Mouse (Mus musculus): ENCODE measurements around the gene Rbm19.

Rbm19 gene

DNA sequence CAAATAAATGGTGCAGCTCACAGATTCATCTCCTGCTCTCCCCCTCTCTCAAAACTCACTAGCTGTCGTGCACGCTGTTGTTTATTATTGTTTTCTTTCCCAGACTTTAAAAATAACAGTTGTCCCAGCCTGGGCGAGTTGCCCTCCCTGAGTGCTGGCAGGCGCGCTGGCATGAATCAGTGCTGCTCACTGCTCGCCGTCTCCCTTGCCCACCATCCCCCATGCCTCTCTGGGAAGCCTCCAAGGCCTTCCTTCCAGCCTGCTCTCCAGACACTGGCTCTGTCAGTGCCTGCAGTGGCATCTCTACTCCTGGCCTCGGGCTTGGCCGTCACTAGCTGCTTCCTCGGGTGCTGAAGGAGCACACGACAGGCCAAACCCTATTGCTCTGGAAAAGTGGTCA is 48.2 kb downstream of the Rbm19 start:
- peak in 1 of 2 experiments; percentile 74 for DNase-seq (ENCODE audit: low spot score in 2 of 2)

DNA sequence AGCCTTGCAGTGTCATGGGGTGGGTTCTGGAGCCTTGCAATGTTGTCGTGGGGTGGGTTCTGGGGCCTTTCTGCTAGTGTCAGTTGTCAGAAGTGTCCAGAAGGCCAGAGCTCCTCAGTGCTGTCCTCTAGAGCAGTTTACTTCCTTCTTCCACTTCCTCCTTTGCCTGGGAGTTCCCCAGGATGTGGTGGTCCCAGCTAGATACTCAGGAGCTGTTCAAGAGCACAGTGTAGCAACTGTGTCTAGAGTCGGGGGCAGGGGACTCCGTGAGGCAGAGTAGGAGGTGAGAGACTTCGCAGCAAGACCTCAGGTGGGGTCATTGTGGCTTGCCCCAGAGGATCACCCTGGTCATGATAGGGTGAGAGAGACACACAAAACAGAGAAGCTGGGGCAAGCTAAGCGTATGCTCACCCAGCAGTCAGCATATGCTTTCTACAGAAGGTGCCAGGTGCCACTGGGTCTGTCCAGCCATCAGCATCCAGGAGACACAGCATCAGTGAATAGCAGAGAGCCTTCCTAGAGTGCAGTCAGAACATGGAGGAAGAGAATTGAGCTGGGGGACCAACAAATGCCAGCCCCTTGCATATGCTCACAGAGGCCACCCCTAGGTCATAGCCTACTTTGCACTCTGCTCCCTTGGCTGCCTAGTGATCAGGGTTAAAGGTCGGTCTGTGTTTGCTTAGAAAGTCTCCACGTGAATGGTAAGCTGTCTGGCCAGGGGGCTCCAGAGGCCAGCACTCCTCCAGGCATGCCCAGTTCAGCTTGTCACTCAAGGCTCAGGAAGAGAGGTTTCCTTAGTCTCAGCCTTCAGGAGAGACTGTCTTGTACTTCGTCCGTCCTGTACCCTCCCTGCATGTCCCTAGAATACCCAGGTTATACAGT is 49.0 kb downstream of the Rbm19 start:
- no peak for DNase-seq (ENCODE audit: low spot score in 2 of 2)

DNA sequence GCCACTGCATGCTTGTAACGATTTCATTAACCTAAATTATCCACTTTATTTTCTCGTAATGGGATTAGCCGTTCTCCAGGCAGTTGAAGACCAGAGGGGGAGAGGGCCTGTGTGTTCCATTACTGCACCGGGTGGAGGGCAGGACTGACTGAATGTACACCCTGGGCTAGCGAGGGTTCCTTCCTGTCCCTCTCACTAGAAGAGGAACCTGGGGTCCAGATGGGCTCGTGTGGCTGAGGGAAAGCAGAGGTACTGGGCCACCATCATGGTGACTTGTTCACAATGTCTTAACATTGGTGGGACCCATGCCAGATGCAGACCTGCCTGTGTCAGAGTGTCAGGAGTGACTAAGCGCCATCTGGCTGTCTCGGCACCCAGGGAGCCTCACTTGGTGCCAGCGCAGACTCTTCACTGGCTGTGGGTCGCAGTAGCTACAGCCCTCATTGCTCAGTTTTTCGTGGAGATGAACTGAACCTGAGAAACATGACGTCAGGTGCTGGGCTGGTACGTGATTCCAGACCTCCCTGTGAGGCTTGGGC is 51.6 kb downstream of the Rbm19 start:
- DNase-seq (ENCODE audit: low spot score in 2 of 2), result no peak

DNA sequence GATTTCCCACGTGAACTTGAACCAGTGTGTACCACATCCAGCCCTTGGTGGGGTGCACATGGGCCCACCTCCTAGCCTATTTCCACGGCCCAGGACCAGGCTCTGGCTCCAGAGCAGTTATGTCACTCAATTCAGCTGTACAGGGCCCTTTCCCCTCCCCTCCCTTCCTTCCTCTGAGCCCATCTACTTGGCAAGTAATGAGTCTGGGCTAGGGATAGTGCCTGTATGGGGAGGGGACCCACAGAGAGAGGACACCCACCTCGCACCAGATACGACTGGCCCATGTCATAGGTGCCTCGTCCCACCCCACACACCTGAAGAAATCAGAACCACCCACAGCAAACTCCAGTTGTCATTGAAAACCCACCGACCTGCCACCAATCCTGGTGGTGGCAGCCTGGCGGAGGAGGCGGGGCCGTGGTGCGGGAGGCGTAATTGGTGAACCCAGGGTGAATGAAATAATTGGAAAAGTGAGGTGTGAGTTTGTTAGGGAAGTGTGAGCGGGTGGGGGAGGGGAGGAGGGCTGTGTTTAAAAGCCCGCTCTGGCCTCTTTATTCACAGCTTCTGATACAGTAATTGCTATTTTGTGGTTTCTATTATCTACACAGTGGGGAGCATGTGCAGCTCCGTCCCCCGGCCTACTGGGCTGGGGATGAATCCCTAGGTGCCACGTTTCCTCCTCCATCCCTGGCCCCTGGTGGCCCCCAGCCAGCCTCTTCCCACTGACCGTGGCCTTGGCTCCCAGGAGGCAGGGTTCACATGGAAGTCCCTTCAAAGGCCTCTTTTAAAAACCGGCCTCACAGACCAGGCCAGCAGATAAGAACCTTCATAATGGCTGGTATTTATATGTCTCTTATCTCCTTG is 55.8 kb downstream of the Rbm19 start:
- no peak for DNase-seq (ENCODE audit: low spot score in 2 of 2)

DNA sequence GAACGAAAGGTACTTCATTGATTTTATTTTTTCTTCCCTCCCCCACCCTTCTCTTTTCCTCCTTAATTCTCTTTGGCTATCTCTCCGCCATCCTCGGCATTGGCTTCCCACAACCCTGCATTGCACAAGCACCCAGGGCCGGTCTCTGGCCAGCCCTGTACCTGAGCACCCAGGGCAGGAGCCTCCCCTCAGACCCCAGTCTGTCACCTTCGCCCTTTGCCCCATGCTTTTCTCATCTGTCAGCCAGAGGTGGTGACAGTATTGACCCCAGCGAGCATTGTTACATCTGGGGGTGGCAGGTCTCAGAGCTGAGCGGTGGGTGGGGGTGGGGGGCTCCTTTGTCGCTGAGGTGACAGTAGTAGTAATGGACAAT is 56.5 kb downstream of the Rbm19 start:
- no peak for DNase-seq (ENCODE audit: low spot score in 2 of 2)

DNA sequence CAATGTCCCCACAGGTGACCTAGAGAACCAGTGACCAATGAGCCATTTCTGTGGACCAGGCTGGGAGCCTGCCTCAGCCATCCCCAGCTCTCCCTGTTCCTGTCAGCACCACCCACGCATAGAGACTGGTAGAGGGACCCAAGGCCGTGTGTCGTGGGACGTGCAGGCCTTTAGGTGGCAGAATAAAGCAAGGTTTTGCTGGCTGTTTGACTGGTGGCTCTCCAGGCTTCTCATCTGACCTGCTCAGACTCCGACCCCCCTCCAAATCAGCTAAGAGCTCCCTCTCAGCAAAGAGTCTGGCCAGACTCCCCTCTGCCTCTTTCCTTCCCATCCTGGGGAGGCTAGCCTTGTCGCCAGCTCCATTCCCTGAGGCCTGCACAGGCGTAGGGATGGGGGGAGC is 58.1 kb downstream of the Rbm19 start:
- peak in 1 of 2 experiments; percentile 50 for DNase-seq (ENCODE audit: low spot score in 2 of 2)

DNA sequence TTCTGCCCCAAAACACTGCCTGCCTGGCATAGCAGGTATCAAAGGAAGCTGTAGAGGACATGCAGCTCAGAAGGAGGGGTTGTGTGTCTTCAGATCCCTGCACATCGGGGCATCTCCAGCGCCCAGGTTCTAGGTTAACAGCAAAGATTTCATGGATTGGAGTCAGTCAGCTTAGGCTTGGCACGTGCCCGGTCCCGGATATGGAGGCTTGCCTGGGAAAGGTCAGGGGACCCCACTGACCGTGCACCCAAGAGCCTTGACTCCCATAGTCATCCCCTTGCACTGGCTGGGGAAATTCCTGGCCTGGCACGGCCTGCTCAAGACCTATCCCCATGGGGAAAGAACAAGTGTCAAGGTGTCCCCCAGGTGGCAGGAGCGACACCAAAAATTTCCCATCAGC is 59.0 kb downstream of the Rbm19 start:
- DNase-seq (ENCODE audit: low spot score in 2 of 2), result no peak

DNA sequence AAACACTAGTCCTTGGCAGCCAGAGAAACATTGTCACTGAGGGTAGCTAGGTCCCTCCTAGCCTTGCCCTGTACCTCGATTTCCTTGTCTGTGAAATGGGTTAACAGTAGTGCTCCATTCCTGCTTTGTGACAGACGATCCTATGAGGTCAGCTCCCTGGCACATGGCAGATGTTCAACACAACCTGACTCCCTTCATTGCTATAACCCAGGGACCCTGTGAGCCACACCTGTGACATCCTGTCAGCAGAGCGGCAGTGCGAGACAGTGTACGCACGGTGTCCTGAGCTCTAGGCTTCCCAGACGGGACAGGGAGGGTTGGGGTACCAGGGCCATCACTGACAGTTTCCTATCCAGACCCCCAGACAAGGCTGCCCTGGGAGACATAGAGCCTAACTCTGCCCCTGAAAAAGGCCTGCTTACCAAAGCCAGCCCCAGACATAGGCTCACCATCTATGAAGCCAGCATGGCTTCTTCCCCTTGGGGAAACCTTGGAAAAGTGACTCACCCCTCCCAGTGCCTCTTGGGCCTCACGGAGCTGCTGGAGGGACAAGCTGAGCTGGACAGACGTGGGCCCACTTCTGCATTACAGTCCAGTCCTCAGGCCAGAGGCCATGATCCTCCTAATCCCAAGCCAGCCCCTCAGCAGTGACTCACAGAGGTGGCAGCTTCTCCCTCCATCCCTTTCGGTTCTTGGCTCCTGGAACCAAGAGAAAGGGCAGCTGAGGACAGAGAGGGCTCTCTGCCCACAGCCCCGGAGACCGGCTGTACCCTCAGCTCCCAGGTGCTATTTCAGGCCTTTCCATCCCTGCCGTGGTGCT is 60.2 kb downstream of the Rbm19 start:
- DNase-seq (ENCODE audit: low spot score in 2 of 2), result no peak

DNA sequence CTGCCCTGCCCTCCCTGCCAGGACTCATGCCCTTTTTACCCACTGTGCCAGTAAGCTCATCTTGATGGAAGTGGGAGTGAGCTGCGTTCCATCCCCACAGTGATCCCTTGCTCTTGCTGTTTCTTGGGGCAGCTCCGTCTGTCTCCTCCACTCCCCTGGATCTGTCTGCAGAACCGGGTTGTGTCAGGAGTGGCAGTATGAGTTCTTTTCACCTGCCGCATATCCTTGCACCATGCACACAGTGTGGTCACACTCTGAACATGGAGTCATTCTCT is 60.7 kb downstream of the Rbm19 start:
- no peak for DNase-seq (ENCODE audit: low spot score in 2 of 2)

DNA sequence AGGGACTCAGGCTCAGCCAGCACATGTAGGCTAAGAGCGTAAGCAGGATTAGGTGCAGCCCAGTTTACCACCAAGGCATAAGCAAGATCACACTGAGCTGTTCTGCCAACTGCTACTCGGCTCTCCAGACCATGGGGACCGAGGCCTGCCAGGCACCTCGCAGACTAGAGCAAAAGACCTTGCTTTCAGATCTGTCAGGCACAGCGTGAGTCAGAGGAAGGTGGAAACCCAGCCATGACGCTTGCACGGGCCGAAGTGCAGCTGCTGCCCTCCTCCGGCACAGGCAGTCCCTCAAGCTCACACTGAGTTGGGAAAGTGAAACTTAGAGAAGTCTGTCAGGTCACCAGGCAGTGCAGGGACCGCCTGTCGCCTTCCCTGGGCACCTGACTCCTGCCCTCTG is 63.8 kb downstream of the Rbm19 start:
- no peak for DNase-seq (ENCODE audit: low spot score in 2 of 2)

DNA sequence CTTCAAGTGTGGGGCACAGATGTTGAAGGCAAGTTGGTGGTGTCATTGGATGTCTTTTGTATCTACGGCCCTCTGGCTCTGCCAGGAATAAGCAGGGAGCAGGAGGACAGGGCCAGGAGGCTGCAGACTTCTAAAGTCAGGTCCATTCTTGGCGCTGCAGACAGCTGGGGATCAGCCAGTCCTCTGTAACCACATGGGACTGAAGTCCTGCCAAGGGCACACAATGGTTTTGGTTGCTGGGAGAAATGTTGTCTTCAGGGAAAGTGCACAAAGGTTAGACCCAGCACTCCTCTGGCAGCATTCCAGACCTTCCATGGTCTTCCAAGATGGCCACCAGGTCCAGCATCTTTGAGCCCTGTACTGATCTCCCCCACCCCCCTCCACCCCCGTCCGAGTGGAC is 65.1 kb downstream of the Rbm19 start:
- no peak for DNase-seq (ENCODE audit: low spot score in 2 of 2)

DNA sequence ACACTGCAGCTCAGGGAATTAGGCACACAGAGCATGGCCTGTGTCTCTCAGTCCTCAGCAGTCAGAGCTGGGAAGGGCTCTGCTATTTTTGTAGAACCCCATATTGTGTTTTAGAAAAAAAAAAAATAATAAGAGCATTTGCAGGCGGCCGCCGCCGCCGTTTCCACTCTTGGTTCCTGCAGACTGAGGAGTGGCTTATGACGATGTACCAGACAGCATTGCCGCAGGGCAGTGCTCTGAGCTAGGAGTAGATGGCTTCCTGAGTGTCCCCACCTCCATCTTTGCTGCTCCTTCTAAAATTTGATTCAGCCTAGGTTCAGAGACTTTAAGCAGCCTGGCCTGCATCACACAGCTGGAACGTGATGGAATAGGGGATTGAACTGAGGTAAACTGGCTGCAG is 67.1 kb downstream of the Rbm19 start:
- peak in 1 of 2 experiments; percentile 29 for DNase-seq (ENCODE audit: low spot score in 2 of 2)

DNA sequence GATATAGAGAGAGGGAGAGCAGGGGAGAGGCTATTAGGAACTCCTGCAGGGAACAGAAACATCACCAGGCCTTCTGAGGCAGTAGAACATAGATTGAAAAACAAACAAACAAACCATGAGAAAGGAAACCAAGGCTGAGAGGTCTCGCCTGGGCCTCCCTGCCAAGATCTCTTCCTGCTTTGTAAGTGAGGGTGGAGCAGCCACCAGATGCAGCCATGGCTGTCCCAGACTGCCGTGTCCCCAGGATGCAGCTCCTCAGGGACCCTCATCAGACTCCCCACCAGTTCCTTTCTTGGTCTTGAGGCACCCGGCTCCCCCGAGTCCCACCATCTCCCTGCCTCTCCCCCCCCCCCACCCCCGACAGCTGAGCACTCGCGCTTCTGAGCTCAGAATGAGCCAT is 67.5 kb downstream of the Rbm19 start:
- DNase-seq (ENCODE audit: low spot score in 2 of 2), result no peak

DNA sequence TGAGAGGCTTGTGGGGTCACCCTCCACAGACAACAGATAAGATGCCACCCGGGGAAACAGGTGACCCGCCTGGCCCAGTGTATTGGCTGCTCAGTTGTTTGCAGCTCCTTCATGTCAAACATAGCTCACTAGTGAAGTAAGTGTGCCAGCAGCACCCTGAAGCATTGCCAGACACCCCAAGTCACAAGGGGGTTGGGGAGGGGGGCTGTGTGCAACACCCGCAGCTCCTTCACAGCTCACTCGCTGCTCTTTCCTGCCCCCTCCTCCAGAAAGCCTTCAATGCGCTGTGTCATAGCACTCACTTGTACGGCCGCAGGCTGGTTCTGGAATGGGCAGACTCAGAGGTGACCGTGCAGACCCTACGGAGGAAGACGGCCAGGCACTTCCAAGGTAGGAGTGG is 69.7 kb downstream of the Rbm19 start:
- DNase-seq (ENCODE audit: low spot score in 2 of 2), result no peak

DNA sequence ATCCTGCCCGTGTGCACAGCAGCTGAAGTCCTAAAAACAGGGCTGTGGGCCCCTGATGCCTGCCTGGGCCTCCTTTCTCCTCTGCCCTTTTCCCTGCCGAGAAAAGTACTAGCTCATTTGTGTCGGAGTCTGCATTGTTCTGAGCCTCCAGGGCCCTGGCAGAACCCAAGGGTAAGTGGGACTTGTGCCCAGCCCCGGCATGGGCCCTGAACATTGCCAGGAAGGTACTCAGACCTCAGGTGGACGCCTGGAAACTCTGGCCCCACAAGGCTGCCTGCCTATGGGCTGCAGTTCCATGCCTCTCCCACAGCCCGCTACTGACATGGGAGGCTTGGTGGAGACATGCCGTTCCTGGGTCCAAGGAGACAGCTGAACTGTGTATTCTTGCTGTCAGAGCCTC is 72.3 kb downstream of the Rbm19 start:
- DNase-seq (ENCODE audit: low spot score in 2 of 2), result no peak

DNA sequence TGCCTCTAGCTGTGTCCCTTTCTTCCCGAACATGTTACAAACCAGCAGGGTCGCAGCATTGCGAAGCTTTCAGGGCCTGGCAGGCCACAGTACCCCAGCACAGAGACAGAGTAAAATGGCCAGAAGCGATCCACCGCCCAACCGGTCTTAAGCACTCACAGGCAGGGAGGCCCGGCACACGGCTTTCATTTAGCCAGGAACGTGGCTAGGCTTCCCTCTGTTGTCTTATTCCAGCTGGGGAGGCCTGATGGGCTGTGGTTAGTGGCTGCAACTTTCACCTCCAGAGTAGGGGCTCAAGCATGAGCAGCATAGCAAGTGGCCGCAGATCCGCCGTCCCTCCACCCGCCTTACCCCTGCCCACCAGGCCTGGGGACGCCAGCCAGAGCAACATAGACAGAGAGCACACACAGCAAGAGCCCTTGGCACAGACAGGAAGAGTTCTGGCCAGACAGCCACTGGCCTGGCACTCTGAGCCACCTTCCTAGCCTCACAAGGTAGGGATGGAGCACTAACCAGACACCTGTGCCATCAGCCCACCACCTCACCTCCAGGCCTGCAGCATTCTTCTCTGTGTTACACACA is 73.8 kb downstream of the Rbm19 start:
- no peak for DNase-seq (ENCODE audit: low spot score in 2 of 2)

DNA sequence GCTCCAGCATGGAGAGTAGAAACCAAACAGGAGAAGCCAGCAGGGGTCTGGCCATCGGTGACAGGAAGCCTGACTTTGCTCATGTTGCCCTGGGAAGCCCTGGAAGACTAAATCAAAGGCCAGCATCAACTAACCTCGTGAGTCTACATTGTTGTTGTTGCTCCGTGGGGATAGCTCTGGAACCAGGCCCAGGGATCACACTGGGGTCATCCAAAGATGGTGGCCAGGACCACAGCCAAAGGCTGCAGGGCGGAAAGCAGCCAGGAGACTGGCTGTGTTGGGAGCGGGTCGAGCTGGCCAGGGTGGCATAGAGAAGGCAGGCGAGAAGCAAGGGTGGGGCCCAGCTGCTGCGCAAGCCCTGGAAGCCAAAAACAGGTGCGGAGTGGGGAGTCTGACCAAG is 75.4 kb downstream of the Rbm19 start:
- no peak for DNase-seq (ENCODE audit: low spot score in 2 of 2)

DNA sequence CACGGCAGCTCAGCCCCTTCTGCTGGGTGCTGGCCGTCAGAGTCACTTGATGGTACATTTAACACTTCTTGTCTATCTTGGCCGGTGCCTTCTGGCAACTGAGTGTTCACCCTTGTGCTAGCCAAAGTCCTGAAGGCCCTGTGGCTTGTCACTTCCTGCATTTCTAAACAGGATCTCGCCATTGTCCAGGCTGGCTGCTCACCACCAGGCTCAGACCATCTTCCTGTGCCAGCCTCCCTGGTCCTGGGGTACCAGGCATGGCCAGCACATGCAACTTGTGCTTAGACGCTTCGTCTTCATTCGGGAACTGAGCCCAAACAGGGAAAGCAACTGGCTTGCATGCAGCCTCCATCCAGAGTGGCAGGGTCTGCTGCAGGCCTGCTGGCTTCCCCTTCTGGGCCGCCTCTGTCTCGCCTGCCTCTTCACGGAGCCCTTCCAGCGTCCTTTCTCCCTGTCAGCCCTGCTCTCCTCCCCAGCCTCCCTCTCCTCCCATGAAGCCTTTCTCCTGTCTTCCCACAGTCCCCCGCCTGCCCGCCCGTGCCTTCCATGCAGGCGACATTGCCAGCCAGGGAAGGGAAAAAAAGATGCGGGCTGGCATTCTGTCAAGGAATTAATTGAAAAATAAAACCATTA is 78.2 kb downstream of the Rbm19 start:
- peak in 1 of 2 experiments; percentile 32 for DNase-seq (ENCODE audit: low spot score in 2 of 2)

DNA sequence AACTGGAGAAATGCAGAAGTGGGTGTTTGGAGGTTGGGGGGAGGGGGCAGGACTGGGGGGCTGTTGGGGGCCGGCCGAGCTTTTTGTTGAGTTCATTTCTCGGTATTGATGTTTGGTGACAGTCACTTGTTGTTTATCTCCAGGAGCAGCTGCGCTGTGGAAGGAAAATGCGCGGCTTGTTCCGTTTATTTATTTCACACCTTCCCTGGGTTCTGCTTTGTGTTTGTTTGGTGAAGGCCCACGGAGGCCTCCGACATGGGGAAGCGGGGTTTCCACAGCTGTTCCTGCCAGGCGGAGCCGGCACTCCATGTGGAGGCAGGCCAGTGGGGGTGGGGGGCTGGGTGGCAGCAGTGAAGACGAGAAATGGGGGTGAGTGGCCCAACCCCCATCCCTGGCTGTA is 78.7 kb downstream of the Rbm19 start:
- no peak for DNase-seq (ENCODE audit: low spot score in 2 of 2)

DNA sequence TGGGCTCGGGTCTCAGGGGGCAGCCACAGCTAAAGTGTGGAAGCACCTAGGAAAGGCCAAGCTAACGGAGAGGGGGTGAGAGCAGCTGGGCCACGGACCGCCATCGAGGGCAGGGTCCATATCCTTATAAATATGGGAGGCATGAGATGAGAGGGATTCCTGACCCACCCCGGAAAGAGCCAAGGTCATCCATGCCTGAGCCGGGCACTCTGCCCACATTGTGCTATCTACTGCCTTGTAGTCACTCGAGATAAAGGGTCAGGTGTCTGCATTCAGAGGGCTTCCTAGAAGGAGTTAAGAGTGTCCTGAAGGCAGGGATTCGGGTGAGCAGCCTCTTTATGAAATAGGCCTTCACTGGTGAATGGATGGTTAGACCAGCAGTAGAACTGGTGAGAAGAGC is 80.6 kb downstream of the Rbm19 start:
- DNase-seq (ENCODE audit: low spot score in 2 of 2), result no peak

DNA sequence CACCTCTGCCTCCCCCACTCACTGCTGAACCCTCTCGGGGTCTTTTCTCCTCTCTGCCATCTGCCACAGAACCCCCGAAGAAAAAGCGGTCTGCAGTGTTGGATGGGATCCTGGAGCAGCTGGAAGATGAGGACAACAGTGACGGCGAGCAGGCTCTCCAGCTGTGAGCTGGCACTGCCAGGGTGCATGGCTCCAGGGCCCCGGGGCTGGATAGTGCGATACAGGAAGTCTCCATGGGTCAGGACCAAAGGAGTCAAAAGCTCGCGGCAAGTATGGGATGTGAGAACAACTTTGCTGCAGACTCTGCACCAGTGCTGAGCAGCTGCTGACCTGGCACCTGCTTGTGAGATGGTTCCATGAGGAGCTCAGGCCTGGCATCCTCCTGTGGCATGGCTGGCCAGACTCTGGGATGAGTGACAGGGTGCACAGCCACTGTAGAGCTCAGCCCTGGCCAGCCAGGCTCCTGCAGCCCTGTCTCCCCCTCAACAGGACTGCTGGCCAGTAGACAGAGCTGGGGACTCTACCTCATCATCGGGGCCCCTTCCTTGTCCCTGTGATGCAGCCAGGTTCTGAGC is 81.6 kb downstream of the Rbm19 start:
- no peak for DNase-seq (ENCODE audit: low spot score in 2 of 2)

Data from left cerebral cortex, adult 9 months (tissue).